Mouse (Mus musculus): Measurements from ENCODE around the gene Slirp. TPM values are rescaled to one million over a fixed set of nuclear protein-coding genes. Genes with fewer than 3 reads are reported as not detected.
"Not testable (repeated sequence)": the region's sequence is repeated elsewhere in the genome, so short reads cannot be mapped to it uniquely, and the experiment has no call there.

Slirp gene
- polyA plus RNA-seq, 1 experiment, result 175 TPM

DNA sequence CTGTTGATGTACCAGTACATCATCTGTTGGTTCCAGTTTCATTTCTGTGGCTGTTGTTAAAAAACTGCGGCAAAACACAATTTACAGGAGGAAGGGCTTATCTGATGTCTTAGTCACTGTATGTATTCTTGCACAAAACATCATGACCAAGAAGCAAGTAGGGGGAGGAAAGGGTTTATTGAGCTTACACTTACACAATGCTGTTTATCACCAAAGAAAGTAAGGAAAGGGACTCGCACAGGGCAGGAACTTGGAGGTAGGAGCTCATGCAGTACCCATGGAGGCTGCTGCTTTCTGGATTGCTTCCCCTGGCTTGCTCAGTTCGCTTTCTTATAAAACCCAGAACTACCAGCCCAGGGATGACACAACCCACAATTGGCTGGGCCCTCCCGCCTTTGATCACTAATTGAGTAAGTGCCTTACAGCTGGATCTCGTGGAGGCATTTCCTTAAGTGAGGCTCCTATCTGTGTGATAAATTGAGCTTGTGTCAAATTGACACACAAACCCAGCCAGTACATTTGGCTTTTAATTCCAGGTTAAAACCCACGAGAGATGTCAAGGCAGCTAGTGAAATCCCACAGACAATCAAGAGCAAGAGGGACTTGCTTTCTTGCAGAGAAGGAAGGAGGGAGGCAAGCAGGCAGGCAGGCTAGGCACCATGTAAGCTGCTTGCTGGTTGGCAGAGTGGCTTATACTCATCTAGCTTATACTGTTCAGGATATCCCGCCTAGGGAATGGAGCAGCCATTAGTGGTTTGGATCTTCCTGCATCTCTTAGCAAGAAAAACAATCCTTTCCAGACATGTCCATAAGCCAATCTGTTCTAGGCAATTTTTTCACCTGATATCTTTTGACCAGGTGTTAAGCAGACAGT, 26.8 kb downstream of the Slirp start:
- no peak overlapping the region for H3K27ac ChIP-seq (ENCODE audit: insufficient read depth, low read length)
- peak overlapping the region; percentile 81 for H3K4me3 ChIP-seq (ENCODE audit: insufficient read depth, low read length)
- peaks cover 4% of the 10 kb centered on the region for H3K4me1 ChIP-seq (ENCODE audit: control insufficient read depth, insufficient read depth, low read length)
- TF ChIP-seq CTCF (IDR thresholded peaks at IDR 0.05; ENCODE audit: borderline replicate concordance, insufficient read depth, low read length) (no peak), POLR2A (IDR thresholded peaks at IDR 0.05; ENCODE audit: low read depth, low read length) (no peak)

DNA sequence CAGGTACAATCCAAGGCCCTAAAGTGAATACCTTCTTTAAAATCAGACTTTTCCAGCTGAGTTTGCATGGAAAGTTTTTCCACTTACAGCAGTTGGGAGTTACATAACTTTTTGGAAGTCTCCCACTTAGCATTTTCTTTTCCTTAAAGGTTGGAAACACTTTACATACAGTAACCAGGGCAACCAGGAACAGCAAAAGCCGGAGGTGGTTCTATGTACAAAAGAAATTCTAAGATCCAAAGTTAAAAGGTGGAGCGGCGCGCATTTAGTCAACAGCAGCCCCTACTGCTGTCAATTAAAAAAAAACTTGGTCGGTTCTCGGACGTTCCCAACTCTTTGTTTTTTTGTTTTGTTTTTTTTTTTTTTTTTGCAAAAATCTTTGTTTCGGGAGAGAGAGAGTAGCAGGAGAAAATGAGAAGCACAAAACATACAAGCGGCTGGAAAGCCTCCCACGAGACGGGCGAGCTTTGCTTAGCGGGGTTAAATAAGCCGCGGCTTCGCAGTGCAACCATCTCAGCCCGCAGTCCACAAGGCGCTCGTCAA, 27.8 kb downstream of the Slirp start:
- TF ChIP-seq POLR2A (IDR thresholded peaks at IDR 0.05; ENCODE audit: low read depth, low read length), result no peak
- no peak for TF ChIP-seq CTCF (IDR thresholded peaks at IDR 0.05; ENCODE audit: borderline replicate concordance, insufficient read depth, low read length)
- H3K27ac ChIP-seq (ENCODE audit: insufficient read depth, low read length), result peak overlapping the region; percentile 13; the same call in 1 of the 2 replicates
- peaks cover 4% of the 10 kb centered on the region for H3K4me1 ChIP-seq (ENCODE audit: control insufficient read depth, insufficient read depth, low read length)
- peak overlapping the region; percentile 81 for H3K4me3 ChIP-seq (ENCODE audit: insufficient read depth, low read length)

DNA sequence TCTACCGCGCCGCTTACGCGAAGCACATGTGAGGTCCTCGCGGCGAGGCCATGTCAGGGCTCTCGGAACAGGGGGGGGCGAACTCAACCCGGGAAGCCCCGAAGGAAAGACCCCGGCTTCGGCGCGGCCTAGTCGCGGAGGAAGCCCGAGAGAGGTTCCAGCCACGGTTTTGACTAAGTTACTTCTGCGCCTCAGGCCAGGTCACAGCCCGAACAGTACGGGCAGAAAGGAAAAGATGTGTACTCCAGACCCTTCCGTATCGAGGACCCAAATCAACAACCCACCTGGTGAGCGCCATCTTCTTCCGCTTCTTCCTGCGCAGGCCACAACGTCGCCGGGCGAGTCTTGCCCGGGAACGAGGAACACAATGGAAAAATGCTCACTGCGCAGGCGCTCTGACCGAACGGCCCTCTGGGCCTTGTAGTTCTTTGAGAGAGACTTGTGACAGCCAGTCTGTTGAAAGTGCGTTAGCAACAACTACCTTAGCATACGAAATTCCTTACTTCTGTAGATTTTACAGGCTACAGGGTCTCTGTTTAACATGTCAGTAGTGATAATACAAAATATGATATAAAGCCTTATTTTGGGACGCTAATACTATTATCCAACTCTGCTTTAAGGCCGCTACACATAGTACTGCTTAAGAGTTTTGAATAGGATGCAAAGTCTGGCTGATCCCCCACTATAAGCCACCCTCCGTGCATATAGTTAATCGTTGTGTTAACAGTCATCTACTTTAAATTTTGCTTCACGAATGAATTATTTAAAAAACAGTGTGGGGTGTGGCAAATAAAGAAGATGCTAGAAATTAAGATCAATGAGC, 28.5 kb downstream of the Slirp start, which contains the start of gene Snw1:
Gene Snw1, minus strand, starts transcription at position 311 of the 823 bp plus-strand sequence.
- peaks cover 4% of the 10 kb centered on the region for H3K4me1 ChIP-seq (ENCODE audit: control insufficient read depth, insufficient read depth, low read length)
- peak within 1 kb of the TSS; percentile 13; the same call in 1 of the 2 replicates for H3K27ac ChIP-seq (ENCODE audit: insufficient read depth, low read length)
- H3K4me3 ChIP-seq (ENCODE audit: insufficient read depth, low read length), result peak within 1 kb of the TSS; percentile 81
- TF ChIP-seq POLR2A (IDR thresholded peaks at IDR 0.05; ENCODE audit: low read depth, low read length) (peak; percentile 89), CTCF (IDR thresholded peaks at IDR 0.05; ENCODE audit: borderline replicate concordance, insufficient read depth, low read length) (no peak)

DNA sequence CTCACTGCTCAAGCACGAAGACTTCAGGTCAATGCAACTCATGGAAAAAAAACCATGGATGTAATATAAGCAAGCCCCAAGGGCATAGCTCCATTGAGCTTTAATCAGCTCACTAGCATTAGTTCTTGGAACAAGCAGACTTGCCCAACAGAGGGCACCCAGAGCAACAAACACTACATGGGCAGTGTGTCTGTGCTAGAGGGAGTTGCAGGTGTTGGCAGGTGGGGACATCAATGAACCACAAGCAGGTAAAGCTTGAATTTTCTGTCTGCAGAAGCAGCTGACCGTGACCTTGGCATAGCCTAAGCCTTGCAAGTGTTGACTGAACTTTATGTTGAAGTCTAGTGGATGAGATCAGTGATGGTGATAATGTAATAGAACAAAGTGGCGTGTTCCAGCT, 31.1 kb downstream of the Slirp start:
- peaks cover 4% of the 10 kb centered on the region for H3K4me1 ChIP-seq (ENCODE audit: control insufficient read depth, insufficient read depth, low read length)
- no peak overlapping the region for H3K27ac ChIP-seq (ENCODE audit: insufficient read depth, low read length)
- TF ChIP-seq POLR2A (IDR thresholded peaks at IDR 0.05; ENCODE audit: low read depth, low read length) (no peak), CTCF (IDR thresholded peaks at IDR 0.05; ENCODE audit: borderline replicate concordance, insufficient read depth, low read length) (no peak)
- H3K4me3 ChIP-seq (ENCODE audit: insufficient read depth, low read length), result no peak overlapping the region

DNA sequence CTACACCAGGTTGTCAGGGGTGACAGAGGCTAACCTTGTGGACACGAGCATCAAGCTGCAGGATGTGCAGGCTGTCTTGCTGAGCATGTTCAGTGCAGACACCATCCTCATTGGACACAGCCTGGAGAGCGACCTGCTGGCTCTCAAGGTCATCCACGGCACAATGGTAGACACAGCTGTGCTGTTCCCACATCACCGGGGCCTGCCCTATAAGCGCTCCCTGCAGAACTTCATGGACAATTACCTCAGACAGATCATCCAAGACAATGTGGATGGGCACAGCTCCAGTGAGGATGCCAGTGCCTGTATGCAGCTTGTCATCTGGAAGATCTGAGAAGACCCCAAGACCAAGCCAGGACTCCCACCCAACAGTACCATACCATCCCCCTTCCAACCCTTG, 38.8 kb downstream of the Slirp start:
- not testable (repeated sequence) for H3K4me1 ChIP-seq (ENCODE audit: control insufficient read depth, insufficient read depth, low read length); H3K4me3 ChIP-seq (ENCODE audit: insufficient read depth, low read length); H3K27ac ChIP-seq (ENCODE audit: insufficient read depth, low read length)

DNA sequence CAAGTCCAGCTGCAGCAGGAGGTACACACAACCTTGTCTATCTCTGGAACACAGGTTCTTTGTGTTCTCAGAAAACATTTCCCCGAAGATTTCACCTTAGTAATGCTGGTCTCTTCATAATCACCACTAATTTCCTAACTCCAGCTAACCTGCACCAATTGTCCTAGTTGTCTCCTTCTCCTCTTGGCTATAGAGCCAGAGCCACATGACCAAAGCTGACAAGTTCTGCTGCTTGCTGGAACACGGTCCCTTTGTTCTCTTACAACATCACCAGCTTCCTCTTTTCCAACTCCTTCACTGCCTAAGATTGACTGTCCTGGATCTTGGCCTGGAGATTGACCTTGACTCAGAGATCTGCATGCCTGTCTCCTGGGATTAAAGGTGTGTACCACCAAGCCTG, 45.0 kb downstream of the Slirp start:
- not testable (repeated sequence) for H3K27ac ChIP-seq (ENCODE audit: insufficient read depth, low read length); H3K4me3 ChIP-seq (ENCODE audit: insufficient read depth, low read length); H3K4me1 ChIP-seq (ENCODE audit: control insufficient read depth, insufficient read depth, low read length)

DNA sequence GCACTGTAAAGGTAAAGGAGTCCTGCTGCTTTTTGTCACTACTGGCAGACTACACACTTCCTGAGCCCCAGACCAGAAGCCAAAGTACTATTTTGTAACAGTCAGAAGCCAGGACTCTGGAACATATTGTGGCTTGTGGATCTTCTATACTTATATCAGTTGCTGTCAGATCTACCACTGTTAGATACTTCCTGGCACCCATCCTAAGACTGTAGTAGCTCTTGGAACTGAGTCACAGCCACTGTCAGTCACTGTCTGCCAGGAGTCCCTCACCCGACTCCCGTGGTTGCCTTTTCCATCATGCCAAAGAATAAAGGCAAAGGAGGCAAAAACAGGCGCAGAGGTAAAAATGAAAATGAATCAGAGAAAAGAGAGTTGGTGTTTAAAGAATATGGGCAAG, 50.7 kb downstream of the Slirp start, which contains the start of gene Gm5788:
Gene Gm5788, plus strand, starts transcription at position 301 of the 400 bp plus-strand sequence.
- not testable (repeated sequence) for H3K4me3 ChIP-seq (ENCODE audit: insufficient read depth, low read length); H3K27ac ChIP-seq (ENCODE audit: insufficient read depth, low read length); H3K4me1 ChIP-seq (ENCODE audit: control insufficient read depth, insufficient read depth, low read length)

Other genes starting within 250 kb of the Slirp start
- gene Samd15, start 244.2 kb upstream of the Slirp start, polyA plus RNA-seq (2011; ENCODE audit: insufficient read length, low read depth, missing spikeins), result 1.2 and 1.5 TPM in 2 replicates
- gene Tmed8, start 243.4 kb upstream of the Slirp start, polyA plus RNA-seq (2011; ENCODE audit: insufficient read length, low read depth, missing spikeins), result 12.0 and 12.6 TPM in 2 replicates
- gene Noxred1, start 205.2 kb upstream of the Slirp start, polyA plus RNA-seq (2011; ENCODE audit: insufficient read length, low read depth, missing spikeins), result not detected in 2 replicates
- gene Vipas39, start 177.6 kb upstream of the Slirp start, polyA plus RNA-seq (2011; ENCODE audit: insufficient read length, low read depth, missing spikeins), result 29.3 and 30.4 TPM in 2 replicates
- gene Ahsa1, start 177.4 kb upstream of the Slirp start, polyA plus RNA-seq (2011; ENCODE audit: insufficient read length, low read depth, missing spikeins), result 112 and 116 TPM in 2 replicates
- 0.21 and 0.23 TPM in 2 replicates for gene Ism2, start 144.2 kb upstream of the Slirp start, polyA plus RNA-seq (2011; ENCODE audit: insufficient read length, low read depth, missing spikeins)
- 125 and 133 TPM in 2 replicates for gene Sptlc2, start 55.5 kb upstream of the Slirp start, polyA plus RNA-seq (2011; ENCODE audit: insufficient read length, low read depth, missing spikeins)
- gene Alkbh1, start 121 bp downstream of the Slirp start, polyA plus RNA-seq (2011; ENCODE audit: insufficient read length, low read depth, missing spikeins), result 34.5 and 35.3 TPM in 2 replicates
- gene Snw1, start 28.4 kb downstream of the Slirp start, polyA plus RNA-seq (2011; ENCODE audit: insufficient read length, low read depth, missing spikeins), result 60.7 and 69.2 TPM in 2 replicates
- gene Gm5788, start 50.8 kb downstream of the Slirp start, polyA plus RNA-seq (2011; ENCODE audit: insufficient read length, low read depth, missing spikeins), result not detected in 2 replicates
- gene Gm8300, start 70.4 kb downstream of the Slirp start, polyA plus RNA-seq (2011; ENCODE audit: insufficient read length, low read depth, missing spikeins), result not detected in 2 replicates
- gene Oog1, start 158.8 kb downstream of the Slirp start, polyA plus RNA-seq (2011; ENCODE audit: insufficient read length, low read depth, missing spikeins), result not detected in 2 replicates
- gene Gm4027, start 175.0 kb downstream of the Slirp start, polyA plus RNA-seq (2011; ENCODE audit: insufficient read length, low read depth, missing spikeins), result not detected in 2 replicates
- not detected in 2 replicates for gene Gm16381, start 200.7 kb downstream of the Slirp start, polyA plus RNA-seq (2011; ENCODE audit: insufficient read length, low read depth, missing spikeins)

All from embryonic fibroblast, embryonic 13.5 days (primary cell).